Mouse (Mus musculus) forebrain, embryonic 13.5 days (tissue): ENCODE data around the gene Trpv4. TPM values are rescaled to one million over a fixed set of nuclear protein-coding genes. Genes with fewer than 3 reads are reported as not detected.

Experiments used
- ATAC-seq: fragments of 200-750 bp; cut with Nextera tagmentation; 2 replicates; pipeline ENCODE4 v1.8.0; 2017
- H3K27ac ChIP-seq: fragments of 300-500 bp; sonication (generic); 2 replicates; pipeline ENCODE4 v1.5.1; 2015; ENCODE audit warnings: inconsistent platforms, mild to moderate bottlenecking, moderate library complexity
- H3K27me3 ChIP-seq: fragments of 300-500 bp; sonication (generic); 2 replicates; pipeline ENCODE4 v1.6.1; 2015; ENCODE audit warnings: mild to moderate bottlenecking, inconsistent platforms
- H3K36me3 ChIP-seq: fragments of 300-500 bp; sonication (generic); 2 replicates; pipeline ENCODE4 v1.6.1; 2015; ENCODE audit warnings: mild to moderate bottlenecking, inconsistent platforms; ENCODE audit not compliant: poor library complexity, severe bottlenecking
- H3K4me1 ChIP-seq: fragments of 300-500 bp; sonication (generic); 2 replicates; pipeline ENCODE4 v1.6.1; 2015; ENCODE audit warnings: inconsistent platforms
- H3K4me2 ChIP-seq: fragments of 300-500 bp; sonication (generic); 2 replicates; pipeline ENCODE4 v1.6.1; 2015; ENCODE audit warnings: inconsistent platforms, mild to moderate bottlenecking, moderate library complexity
- H3K4me3 ChIP-seq: fragments of 300-500 bp; sonication (generic); 2 replicates; pipeline ENCODE4 v1.5.1; 2015; ENCODE audit warnings: mild to moderate bottlenecking, inconsistent platforms
- H3K9ac ChIP-seq: fragments of 300-500 bp; sonication (generic); 2 replicates; pipeline ENCODE4 v1.6.1; 2015; ENCODE audit warnings: mild to moderate bottlenecking, inconsistent platforms
- H3K9me3 ChIP-seq: fragments of 300-500 bp; sonication (generic); replicated peaks from 2 replicates; pipeline ENCODE4 v1.6.1; 2016; ENCODE audit warnings: inconsistent platforms
- WGBS: fragments of 180-500 bp; shearing (Covaris S2); methylation state at CpG from one replicate; pipeline ENCODE4 v1.1.7; 2015; 5-methylcytosine and 5-hydroxymethylcytosine counted together
- polyA plus RNA-seq: library from polyadenylated mRNA; unstranded; fragments of >200 nt; fragmentation: Nextera tagmentation; extraction: Ambion mirVana; gene quantifications from 2 replicates; pipeline ENCODE4 v1.2.1, GENCODE M21; 2015

Trpv4 gene
- polyA plus RNA-seq, 1 experiment from 2014 or later = 0.39 TPM

DNA sequence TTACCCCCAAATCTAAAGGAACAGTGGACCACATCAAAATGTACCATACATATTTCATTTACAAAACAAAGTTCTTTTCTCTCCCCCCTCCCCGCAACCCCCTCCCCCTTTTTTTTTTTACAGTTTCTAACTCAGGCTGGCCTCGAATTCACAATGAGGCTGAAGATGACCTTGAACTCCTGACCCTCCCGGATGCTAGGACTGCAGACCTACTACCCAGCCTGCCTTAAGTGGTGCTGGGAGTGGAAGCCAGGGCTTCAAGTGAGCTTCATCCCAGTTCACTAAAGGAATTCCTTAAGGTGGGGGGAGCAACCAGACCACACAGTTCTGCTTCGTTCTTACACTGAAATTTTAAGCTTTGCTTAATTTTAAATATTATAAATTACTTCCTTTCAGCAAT, 5.9 kb upstream of the Trpv4 start:
- H3K27me3 ChIP-seq = peaks cover 14% of the 10 kb centered on the region
- H3K4me1 ChIP-seq = peaks cover 17% of the 10 kb centered on the region
- H3K9me3 ChIP-seq = no peaks in the 10 kb centered on the region
- no peaks in the 10 kb centered on the region for H3K36me3 ChIP-seq
- WGBS = 86% methylated on average over 4 of the region's 4 CpGs
- no peak overlapping the region for H3K9ac ChIP-seq
- ATAC-seq = no peak
- no peak overlapping the region for H3K4me2 ChIP-seq
- no peak overlapping the region for H3K27ac ChIP-seq
- no peak overlapping the region for H3K4me3 ChIP-seq

DNA sequence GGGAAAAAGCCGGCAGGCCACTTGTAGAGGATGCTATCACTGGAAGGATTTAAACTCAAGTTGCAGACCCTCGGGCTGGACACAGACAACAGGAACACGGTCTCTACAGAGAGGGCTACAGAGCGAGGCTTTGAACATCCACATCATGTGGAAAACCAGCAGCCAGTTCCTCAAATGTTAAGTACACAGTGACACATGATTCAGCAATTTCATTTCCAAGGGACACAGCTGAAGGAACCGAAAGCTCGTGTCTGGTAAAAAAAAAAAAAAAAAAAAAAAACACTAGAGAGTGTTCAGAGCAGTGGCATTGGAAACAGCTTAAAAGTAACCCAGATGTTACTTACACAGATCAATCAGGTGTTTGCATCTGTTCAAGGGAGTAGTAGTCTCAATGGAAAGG, 2.8 kb upstream of the Trpv4 start:
- no peak for ATAC-seq
- no peaks in the 10 kb centered on the region for H3K9me3 ChIP-seq
- no peak overlapping the region for H3K4me3 ChIP-seq
- H3K36me3 ChIP-seq = no peaks in the 10 kb centered on the region
- no peak overlapping the region for H3K9ac ChIP-seq
- H3K27ac ChIP-seq = no peak overlapping the region
- 73% methylated on average over 6 of the region's 6 CpGs for WGBS
- H3K4me1 ChIP-seq = peaks cover 24% of the 10 kb centered on the region
- no peak overlapping the region for H3K4me2 ChIP-seq
- peaks cover 45% of the 10 kb centered on the region for H3K27me3 ChIP-seq

DNA sequence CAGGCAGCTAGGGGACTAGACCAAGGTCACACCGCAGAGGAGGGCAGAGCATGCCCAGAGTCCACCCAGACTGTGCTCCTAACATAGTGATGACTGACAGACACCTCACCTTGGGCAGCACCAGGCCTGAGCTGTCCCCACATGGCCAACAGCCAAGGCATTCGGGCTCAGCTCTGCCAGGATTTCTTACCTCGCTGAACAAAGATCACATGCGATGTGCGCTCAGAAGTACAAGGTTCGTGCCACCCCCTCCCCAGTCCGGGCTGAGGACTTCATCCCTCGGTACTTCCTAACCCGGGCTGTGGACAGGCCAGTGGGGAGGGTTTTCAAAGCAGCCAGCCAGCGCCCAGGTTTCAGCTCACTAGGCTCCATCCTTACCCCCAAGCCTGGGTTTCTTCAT, 795 bp downstream of the Trpv4 start:
- peak overlapping the region; percentile 41; the same call in 1 of the 2 replicates for H3K4me3 ChIP-seq
- H3K36me3 ChIP-seq = no peaks in the 10 kb centered on the region
- no peak overlapping the region for H3K27ac ChIP-seq
- ATAC-seq = no peak
- 20% methylated on average over 10 of the region's 10 CpGs for WGBS
- H3K9me3 ChIP-seq = no peaks in the 10 kb centered on the region
- 0 out of 2 replicates have a peak overlapping the region, but pooled peaks have one; percentile 37 for H3K9ac ChIP-seq
- H3K4me1 ChIP-seq = peaks cover 13% of the 10 kb centered on the region
- peaks cover 54% of the 10 kb centered on the region for H3K27me3 ChIP-seq
- H3K4me2 ChIP-seq = peak overlapping the region; percentile 74

DNA sequence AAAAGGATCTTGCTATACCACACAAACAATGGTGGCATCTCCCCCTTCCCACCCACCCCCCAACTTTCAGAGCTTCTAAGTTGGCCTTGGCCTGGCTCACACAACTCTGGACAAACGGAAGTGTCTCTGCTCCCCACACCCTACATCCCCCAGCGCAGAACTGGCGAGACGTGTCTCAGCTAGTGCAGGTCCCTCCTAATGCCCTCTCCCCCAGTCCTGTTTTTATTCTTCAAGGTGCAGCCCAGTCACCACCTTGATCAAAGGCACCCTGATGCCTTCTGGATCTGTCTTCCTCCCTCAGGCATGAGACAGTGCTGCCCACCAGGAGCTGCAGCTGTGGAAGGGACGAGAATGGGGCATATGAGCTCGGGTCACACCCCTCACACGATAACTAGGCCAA, 1.9 kb downstream of the Trpv4 start:
- Histone ChIP-seq H3K4me2 (no peak overlapping the region), H3K27ac (no peak overlapping the region), H3K27me3 (peaks cover 59% of the 10 kb centered on the region), H3K9me3 (no peaks in the 10 kb centered on the region), H3K4me1 (peaks cover 13% of the 10 kb centered on the region), H3K4me3 (no peak overlapping the region), H3K36me3 (no peaks in the 10 kb centered on the region), H3K9ac (no peak overlapping the region)
- WGBS = 83% methylated on average over 7 of the region's 7 CpGs
- no peak for ATAC-seq

DNA sequence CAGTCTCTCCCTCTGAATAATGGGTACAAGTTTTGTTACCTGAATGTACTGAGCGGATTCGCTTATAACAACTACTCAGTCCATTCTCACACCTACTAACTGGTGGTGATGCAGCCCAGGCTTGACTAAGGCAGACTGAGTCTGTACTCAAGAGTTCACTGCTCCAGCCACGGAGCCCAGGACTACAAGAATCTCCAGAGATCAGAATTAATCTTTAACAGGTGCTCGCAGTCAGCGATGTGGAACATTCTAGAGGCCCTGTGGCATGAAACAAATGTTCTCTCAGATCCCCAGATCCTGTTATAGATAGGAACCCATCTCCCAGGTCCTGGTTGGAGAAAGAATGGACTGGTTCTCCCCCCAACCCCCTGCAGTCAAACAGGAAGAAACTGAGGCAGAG, 2.5 kb downstream of the Trpv4 start:
- no peak overlapping the region for H3K4me2 ChIP-seq
- no peaks in the 10 kb centered on the region for H3K9me3 ChIP-seq
- H3K27ac ChIP-seq = no peak overlapping the region
- H3K4me1 ChIP-seq = peaks cover 13% of the 10 kb centered on the region
- H3K27me3 ChIP-seq = peaks cover 63% of the 10 kb centered on the region
- H3K9ac ChIP-seq = no peak overlapping the region
- no peak for ATAC-seq
- H3K36me3 ChIP-seq = no peaks in the 10 kb centered on the region
- H3K4me3 ChIP-seq = no peak overlapping the region
- 88% methylated on average over 5 of the region's 5 CpGs for WGBS

DNA sequence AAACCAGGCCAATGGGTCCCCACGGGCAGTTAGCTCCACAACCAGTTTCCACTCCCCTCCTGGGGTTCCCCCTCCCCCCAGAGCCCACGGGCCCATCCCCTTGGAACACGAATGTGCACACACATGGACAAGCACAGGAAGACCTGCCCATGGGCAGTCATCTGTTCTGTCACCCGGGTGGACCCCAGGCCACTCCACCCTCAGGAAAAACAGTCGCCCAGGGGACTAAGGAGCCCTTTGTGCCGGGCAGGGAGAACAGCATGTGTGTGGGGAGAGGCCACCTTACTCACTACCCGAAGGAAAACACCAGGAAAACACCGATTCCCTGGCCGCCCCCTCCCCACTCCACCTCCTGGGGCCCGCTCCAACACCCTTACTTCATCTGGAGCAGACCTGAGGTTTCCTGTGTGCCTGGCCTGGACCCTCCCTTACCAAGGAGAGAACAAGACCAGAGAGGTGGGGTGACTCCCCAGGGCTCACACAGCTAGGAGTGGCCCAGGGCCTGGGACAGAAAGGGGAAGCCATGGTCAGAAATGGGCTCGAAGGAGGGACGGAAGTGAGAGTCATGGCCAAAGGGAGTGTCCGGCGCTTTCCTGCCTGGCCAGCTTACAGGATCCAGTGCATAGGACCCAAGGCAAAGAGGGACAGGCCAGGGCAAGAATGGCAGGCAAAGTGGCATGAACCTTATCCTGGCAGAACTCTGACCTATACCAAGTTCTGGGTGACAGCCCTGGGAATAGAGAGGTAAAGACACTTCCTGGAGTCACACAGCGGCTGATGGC, 4.4 kb downstream of the Trpv4 start:
- H3K27ac ChIP-seq = no peak overlapping the region
- 83% methylated on average over 13 of the region's 15 CpGs for WGBS
- peaks cover 15% of the 10 kb centered on the region for H3K4me1 ChIP-seq
- H3K4me2 ChIP-seq = no peak overlapping the region
- H3K9ac ChIP-seq = no peak overlapping the region
- ATAC-seq = no peak
- H3K36me3 ChIP-seq = no peaks in the 10 kb centered on the region
- no peak overlapping the region for H3K4me3 ChIP-seq
- peaks cover 61% of the 10 kb centered on the region for H3K27me3 ChIP-seq
- no peaks in the 10 kb centered on the region for H3K9me3 ChIP-seq

DNA sequence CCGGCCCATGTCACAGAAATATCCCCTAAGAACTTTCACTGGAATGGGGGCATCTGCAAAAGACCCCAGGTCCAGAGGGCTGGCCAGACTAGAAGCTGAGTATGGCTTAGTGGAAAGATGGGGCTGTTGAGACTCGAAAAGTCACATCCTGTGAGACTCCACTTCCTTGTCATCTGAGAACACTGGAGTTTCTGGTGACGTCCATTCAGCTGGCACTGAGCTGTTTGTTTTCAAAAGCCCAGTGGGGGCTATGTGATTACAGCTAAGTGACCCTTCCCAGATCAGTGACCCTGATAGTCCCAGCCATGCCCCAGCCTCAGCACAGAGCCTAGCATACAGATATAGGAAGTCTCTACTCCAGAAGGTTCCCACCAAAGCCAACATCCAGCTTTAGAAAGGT, 6.8 kb downstream of the Trpv4 start:
- Histone ChIP-seq H3K27me3 (peaks cover 41% of the 10 kb centered on the region), H3K27ac (no peak overlapping the region), H3K9me3 (no peaks in the 10 kb centered on the region), H3K4me3 (no peak overlapping the region), H3K4me1 (peaks cover 19% of the 10 kb centered on the region), H3K36me3 (no peaks in the 10 kb centered on the region), H3K4me2 (no peak overlapping the region), H3K9ac (no peak overlapping the region)
- 25% methylated on average over 3 of the region's 3 CpGs for WGBS
- ATAC-seq = no peak

DNA sequence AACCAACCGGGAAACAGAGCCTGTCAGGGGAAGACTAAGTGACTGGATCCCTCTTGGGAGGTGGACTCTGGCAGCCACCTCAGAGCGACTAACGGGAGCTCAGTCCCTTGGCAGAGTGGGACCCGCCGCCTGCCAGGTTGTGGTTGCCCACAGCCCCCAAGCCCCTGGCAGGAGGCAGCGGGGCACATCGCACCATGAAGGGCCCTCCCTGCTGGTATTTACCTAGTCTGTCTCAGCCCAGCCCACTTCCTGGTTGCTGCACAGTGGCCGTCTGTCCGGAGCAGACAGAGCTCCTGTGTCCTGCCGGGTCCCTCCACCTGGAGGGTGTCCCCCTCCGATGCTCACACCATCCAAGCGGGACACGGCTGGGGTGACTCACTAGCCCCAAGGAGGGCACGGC, 7.2 kb downstream of the Trpv4 start:
- Histone ChIP-seq H3K4me3 (no peak overlapping the region), H3K36me3 (no peaks in the 10 kb centered on the region), H3K9ac (no peak overlapping the region), H3K27ac (no peak overlapping the region), H3K4me2 (no peak overlapping the region), H3K4me1 (peaks cover 19% of the 10 kb centered on the region), H3K9me3 (no peaks in the 10 kb centered on the region), H3K27me3 (peaks cover 39% of the 10 kb centered on the region)
- WGBS = 60% methylated on average over 14 of the region's 14 CpGs
- ATAC-seq = no peak

DNA sequence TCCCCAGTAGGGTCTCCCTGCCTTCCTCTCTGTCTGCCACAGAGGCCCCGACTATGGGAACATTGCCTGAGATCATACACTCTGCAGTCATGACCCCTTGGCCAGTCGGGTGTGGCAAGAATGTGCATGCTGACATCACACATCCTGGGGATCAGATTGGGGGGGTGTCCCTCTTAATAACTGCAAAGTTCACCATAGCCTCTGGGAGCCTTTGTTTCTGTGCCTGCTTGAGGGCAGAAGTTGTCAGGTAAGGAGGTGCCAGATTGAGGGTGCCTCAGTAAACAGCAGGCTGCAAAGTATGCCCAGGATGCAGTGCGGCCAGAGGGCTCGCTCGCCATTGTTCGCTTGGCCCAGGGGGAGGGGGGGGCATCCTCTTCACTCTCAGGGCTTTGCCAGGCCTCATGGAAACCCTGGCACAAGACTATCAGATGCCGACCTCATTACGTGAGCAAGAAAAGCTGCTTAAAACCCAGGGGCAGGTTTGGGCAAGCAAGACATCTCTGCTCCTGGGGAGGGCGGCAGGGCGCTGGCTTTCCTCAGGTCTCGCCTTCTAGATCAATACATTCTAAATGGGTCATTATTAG, 9.4 kb downstream of the Trpv4 start:
- no peak for ATAC-seq
- Histone ChIP-seq H3K4me2 (no peak overlapping the region), H3K4me3 (no peak overlapping the region), H3K9ac (no peak overlapping the region), H3K36me3 (no peaks in the 10 kb centered on the region), H3K4me1 (peaks cover 19% of the 10 kb centered on the region), H3K9me3 (no peaks in the 10 kb centered on the region), H3K27ac (no peak overlapping the region), H3K27me3 (peaks cover 30% of the 10 kb centered on the region)
- WGBS = 73% methylated on average over 10 of the region's 11 CpGs

DNA sequence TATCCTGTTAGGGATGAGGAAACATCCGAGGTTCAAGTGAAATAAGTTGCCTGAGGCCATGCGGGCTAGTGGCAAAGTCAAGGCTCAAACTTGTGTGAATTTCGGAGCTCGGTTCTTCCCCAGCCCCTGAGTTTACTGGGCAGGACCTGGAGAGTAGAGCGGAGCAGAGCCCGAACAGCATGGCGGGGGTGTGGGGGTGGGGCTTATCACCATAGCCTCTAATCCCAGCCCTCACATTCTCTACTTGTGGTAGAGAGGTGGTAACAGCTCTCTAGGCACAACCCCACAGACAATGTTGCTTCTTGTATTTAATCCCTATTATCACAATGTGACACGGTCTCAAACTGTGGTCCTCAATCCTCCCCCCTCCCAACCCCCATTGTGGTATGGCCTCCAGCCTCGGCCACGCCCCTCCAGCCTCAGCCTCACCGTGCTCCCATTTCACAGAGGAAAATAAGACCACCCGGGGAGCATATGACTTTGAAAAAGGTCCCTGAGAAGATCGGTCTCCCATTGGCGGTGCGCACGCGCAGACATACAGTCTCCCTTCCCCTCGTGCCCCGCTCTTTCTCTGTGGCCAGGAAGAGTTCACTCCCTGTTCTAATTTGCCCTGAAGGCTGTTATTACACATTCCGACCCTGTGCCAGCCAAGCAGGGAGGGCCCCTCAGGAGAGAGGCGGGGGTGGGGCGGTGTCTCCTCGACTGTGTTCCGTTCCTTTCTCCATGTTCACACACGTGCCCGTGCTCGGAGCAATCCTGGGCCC, 10.8 kb downstream of the Trpv4 start:
- 2% methylated on average over 27 of the region's 27 CpGs for WGBS
- ATAC-seq = peak; percentile 75

DNA sequence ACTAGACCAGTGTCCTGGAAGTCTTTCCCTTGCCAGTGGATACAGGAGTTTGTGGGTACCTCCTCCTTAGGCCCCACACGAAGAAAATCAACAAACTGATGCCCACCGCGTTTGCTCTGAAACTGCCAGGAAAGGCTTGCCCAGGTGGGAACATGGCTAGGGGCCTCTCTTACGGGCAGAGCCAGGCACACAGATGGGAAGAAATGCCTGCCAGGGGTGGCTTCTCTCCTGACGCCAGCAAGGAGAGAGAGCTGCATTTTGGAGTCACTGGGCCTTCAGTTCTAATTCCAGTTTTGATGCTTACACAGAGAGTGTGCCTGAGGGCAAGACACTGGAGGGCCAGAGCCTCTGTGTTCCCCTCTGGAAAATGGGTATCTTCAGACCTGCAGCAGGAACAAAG, 12.3 kb downstream of the Trpv4 start:
- H3K9ac ChIP-seq = no peak overlapping the region
- peaks cover 34% of the 10 kb centered on the region for H3K27me3 ChIP-seq
- H3K4me3 ChIP-seq = no peak overlapping the region
- H3K4me2 ChIP-seq = no peak overlapping the region
- H3K27ac ChIP-seq = no peak overlapping the region
- WGBS = 89% methylated on average over 5 of the region's 5 CpGs
- peaks cover 19% of the 10 kb centered on the region for H3K4me1 ChIP-seq
- no peaks in the 10 kb centered on the region for H3K9me3 ChIP-seq
- no peak for ATAC-seq
- H3K36me3 ChIP-seq = no peaks in the 10 kb centered on the region

More for the DNA sequence above, 10.8 kb downstream of the Trpv4 start:
- peaks cover 36% of the 10 kb centered on the region for H3K27me3 ChIP-seq
- 0 out of 2 replicates have a peak overlapping the region, but pooled peaks have one; percentile 10 for H3K27ac ChIP-seq
- H3K4me3 ChIP-seq = peak overlapping the region; percentile 31
- H3K4me2 ChIP-seq = peak overlapping the region; percentile 58
- peak overlapping the region; percentile 48 for H3K9ac ChIP-seq
- peaks cover 19% of the 10 kb centered on the region for H3K4me1 ChIP-seq
- H3K36me3 ChIP-seq = no peaks in the 10 kb centered on the region
- no peaks in the 10 kb centered on the region for H3K9me3 ChIP-seq

DNA sequence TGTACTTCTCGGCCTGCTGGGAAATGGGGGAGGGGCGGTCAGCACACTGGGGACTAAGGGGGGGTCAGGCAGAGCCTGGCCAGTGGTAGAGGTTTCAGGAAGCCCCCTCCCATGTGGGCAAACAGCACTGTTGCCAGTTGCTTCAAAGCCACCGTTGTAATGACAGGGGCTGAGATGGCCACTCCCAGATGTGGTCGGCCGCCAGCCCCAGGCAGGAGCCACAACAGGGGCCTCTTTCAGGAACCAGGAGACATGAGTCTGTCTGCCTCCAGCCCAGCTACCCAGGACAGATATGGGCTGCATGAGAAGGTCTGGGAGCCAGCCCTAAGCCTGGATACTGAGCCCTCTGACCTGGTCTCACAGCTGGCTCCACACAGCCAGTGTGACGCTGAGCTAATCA, 13.3 kb downstream of the Trpv4 start:
- 63% methylated on average over 6 of the region's 6 CpGs for WGBS
- no peak overlapping the region for H3K4me3 ChIP-seq
- no peak overlapping the region for H3K4me2 ChIP-seq
- H3K36me3 ChIP-seq = no peaks in the 10 kb centered on the region
- no peaks in the 10 kb centered on the region for H3K9me3 ChIP-seq
- peaks cover 19% of the 10 kb centered on the region for H3K4me1 ChIP-seq
- no peak overlapping the region for H3K9ac ChIP-seq
- H3K27me3 ChIP-seq = peaks cover 28% of the 10 kb centered on the region
- ATAC-seq = no peak
- H3K27ac ChIP-seq = no peak overlapping the region
